Mouse (Mus musculus): ENCODE measurements around the gene F5. TPM values are rescaled to one million over a fixed set of nuclear protein-coding genes. Genes with fewer than 3 reads are reported as not detected.

The F5 gene
- polyA plus RNA-seq, 1 experiment from 2014 or later: 0.13 TPM

Other genes starting within 250 kb of the F5 start
- gene Scyl3, start 222.7 kb upstream of the F5 start, polyA plus RNA-seq (2015; fragmentation: Nextera tagmentation; extraction: Ambion mirVana): 14.5 and 15.1 TPM in 2 replicates
- 4.5 and 4.9 TPM in 2 replicates for gene BC055324, start 157.0 kb upstream of the F5 start, polyA plus RNA-seq (2015; fragmentation: Nextera tagmentation; extraction: Ambion mirVana)
- 6.5 and 6.7 TPM in 2 replicates for gene Mettl18, start 156.9 kb upstream of the F5 start, polyA plus RNA-seq (2015; fragmentation: Nextera tagmentation; extraction: Ambion mirVana)
- not detected in 2 replicates for gene Sele, start 103.6 kb upstream of the F5 start, polyA plus RNA-seq (2015; fragmentation: Nextera tagmentation; extraction: Ambion mirVana)
- 0.14 and 0.19 TPM in 2 replicates for gene Sell, start 89.9 kb upstream of the F5 start, polyA plus RNA-seq (2015; fragmentation: Nextera tagmentation; extraction: Ambion mirVana)
- gene Selp, start 36.6 kb upstream of the F5 start, polyA plus RNA-seq (2015; fragmentation: Nextera tagmentation; extraction: Ambion mirVana): not detected in 2 replicates
- 7.7 and 9.0 TPM in 2 replicates for gene Slc19a2, start 97.2 kb downstream of the F5 start, polyA plus RNA-seq (2015; fragmentation: Nextera tagmentation; extraction: Ambion mirVana)
- 24.8 and 25.7 TPM in 2 replicates for gene Ccdc181, start 123.7 kb downstream of the F5 start, polyA plus RNA-seq (2015; fragmentation: Nextera tagmentation; extraction: Ambion mirVana)
- 29.6 and 35.7 TPM in 2 replicates for gene Nme7, start 152.3 kb downstream of the F5 start, polyA plus RNA-seq (2015; fragmentation: Nextera tagmentation; extraction: Ambion mirVana)
- 30.0 and 30.6 TPM in 2 replicates for gene Blzf1, start 155.7 kb downstream of the F5 start, polyA plus RNA-seq (2015; fragmentation: Nextera tagmentation; extraction: Ambion mirVana)

All from midbrain, embryonic 15.5 days (tissue).